Mouse (Mus musculus) bone marrow, adult 2 months (tissue): ENCODE data around the gene 4931440F15Rik.

Experiments
- CTCF ChIP-seq: fragments of 200-500 bp; IDR thresholded peaks from 2 replicates; pipeline ENCODE4 v1.5.1; 2011; ENCODE audit warnings: low read length, control low read depth; ENCODE audit not compliant: control insufficient read depth, insufficient read depth
- POLR2A ChIP-seq: fragments of 200-500 bp; IDR thresholded peaks from 2 replicates; pipeline ENCODE4 v1.6.1; 2011; ENCODE audit warnings: low read depth, mild to moderate bottlenecking, control low read depth, low read length, borderline replicate concordance; ENCODE audit not compliant: control insufficient read depth

- no peak for TF ChIP-seq CTCF
- no peak for TF ChIP-seq POLR2A
Observed at GRCm38 (mm10) chr11:29787473-29787872, 38.0 kb downstream of the 4931440F15Rik start.
